14 mouse cellular contexts compared by ENCODE assay signal in the genomic region with DNA sequence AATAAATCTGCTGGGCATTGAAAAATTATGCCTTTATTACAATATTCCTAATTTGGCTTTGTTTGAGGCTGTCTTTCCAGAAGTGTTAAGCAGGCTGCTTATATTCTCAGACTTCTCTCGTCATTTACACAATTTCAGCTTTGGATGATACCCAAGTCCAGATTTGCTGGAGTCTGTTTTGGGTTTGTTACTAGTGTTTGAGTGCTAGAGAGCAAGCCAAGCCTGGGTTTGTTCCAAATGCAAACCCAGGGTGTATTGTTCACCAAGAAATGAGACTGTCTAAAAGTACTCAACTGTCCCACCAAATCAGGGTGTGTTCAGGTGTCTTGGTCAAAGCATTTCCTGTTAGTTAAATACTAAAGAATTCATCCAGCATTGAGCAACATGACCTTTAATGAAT.
DNase-seq lines count a peak whose midpoint lies in the region; ATAC-seq and TF ChIP-seq lines count a peak whose summit lies in the region.
"Had no signal": no experiment of that assay in that cellular context is flagged by ENCODE, and none has a peak within 500 bp of the region (broad histone marks: within the 10 kb centered on the region; RNA-seq: fewer than 3 reads in every experiment).

No protein-coding gene starts in this region.

- no peaks in the 10 kb centered on the region for H3K4me1 ChIP-seq in kidney, embryonic 16.5 days (ENCODE audit: insufficient read depth, low read length)
- H3K4me1 ChIP-seq: embryonic facial prominence, embryonic 12.5 days; heart, embryonic 13.5 days; hindbrain, embryonic 12.5 days; liver, embryonic 12.5 days; neural tube, embryonic 15.5 days had no signal

- H3K4me2 ChIP-seq in kidney, embryonic 16.5 days (replicated peaks; ENCODE audit: low read depth, low read length): no peak overlapping the region
- H3K4me2 ChIP-seq: embryonic facial prominence, embryonic 12.5 days; heart, embryonic 13.5 days; hindbrain, embryonic 12.5 days; liver, embryonic 12.5 days; neural tube, embryonic 15.5 days had no signal

- DNase-seq in heart, adult 18-20 months: peak; percentile 4 to 12
- no peak for DNase-seq in heart, adult 11 months
- DNase-seq in Muller cell, postnatal 12 days (ENCODE audit: inconsistent ontology term): peak; percentile 29
- DNase-seq in brain, embryonic 14.5 days (ENCODE audit: low read depth): peak; percentile 89
- DNase-seq in layer of hippocampus, postnatal 10 days (ENCODE audit: low spot score in 2 of 2): peak; percentile 29 to 46
- DNase-seq: kidney, adult 9 months; lung, postnatal 36 days had no signal

- TF ChIP-seq CTCF in brain, embryonic 14.5 days (IDR thresholded peaks at IDR 0.05; ENCODE audit: borderline replicate concordance, extremely low read depth, insufficient read depth, insufficient read length): no peak

- H3K4me3 ChIP-seq in kidney, embryonic 16.5 days (ENCODE audit: low read length): no peak overlapping the region
- H3K4me3 ChIP-seq: embryonic facial prominence, embryonic 12.5 days; heart, embryonic 13.5 days; hindbrain, embryonic 12.5 days; liver, embryonic 12.5 days; neural tube, embryonic 15.5 days had no signal

- 71% methylated on average over 1 of the region's 1 CpGs for WGBS in kidney, embryonic 16.5 days

- H3K36me3 ChIP-seq in kidney, embryonic 16.5 days (ENCODE audit: insufficient read depth, low read length): no peaks in the 10 kb centered on the region
- H3K36me3 ChIP-seq: embryonic facial prominence, embryonic 12.5 days; heart, embryonic 13.5 days; hindbrain, embryonic 12.5 days; liver, embryonic 12.5 days; neural tube, embryonic 15.5 days had no signal

- no peak overlapping the region for H3K27ac ChIP-seq in kidney, embryonic 16.5 days (ENCODE audit: low read length)
- H3K27ac ChIP-seq: embryonic facial prominence, embryonic 12.5 days; heart, embryonic 13.5 days; hindbrain, embryonic 12.5 days; liver, embryonic 12.5 days; neural tube, embryonic 15.5 days had no signal

- H3K9me3 ChIP-seq in kidney, embryonic 16.5 days (ENCODE audit: low read length): no peaks in the 10 kb centered on the region
- H3K9me3 ChIP-seq: embryonic facial prominence, embryonic 12.5 days; heart, embryonic 13.5 days; hindbrain, embryonic 12.5 days; liver, embryonic 12.5 days; neural tube, embryonic 15.5 days had no signal

- TF ChIP-seq POLR2A in brain, embryonic 14.5 days (IDR thresholded peaks at IDR 0.05; ENCODE audit: borderline replicate concordance, extremely low read depth, insufficient read depth, insufficient read length, poor library complexity, severe bottlenecking): no peak

- H3K27me3 ChIP-seq in kidney, embryonic 16.5 days (ENCODE audit: insufficient read depth, low read length): no peaks in the 10 kb centered on the region
- H3K27me3 ChIP-seq: embryonic facial prominence, embryonic 12.5 days; heart, embryonic 13.5 days; hindbrain, embryonic 12.5 days; liver, embryonic 12.5 days; neural tube, embryonic 15.5 days had no signal

- ATAC-seq in megakaryocyte progenitor cell, adult 5-6 weeks (replicated peaks; ENCODE audit: poor library complexity): no peak
- ATAC-seq in kidney, embryonic 16.5 days (ENCODE audit: low FRiP score, low TSS enrichment): no peak
- ATAC-seq: liver, embryonic 12.5 days had no signal

- H3K9ac ChIP-seq in kidney, embryonic 16.5 days (replicated peaks; ENCODE audit: low read length): no peak overlapping the region
- H3K9ac ChIP-seq: embryonic facial prominence, embryonic 12.5 days; heart, embryonic 13.5 days; hindbrain, embryonic 12.5 days; liver, embryonic 12.5 days; neural tube, embryonic 15.5 days had no signal
